In genomic region chr14:60735848-60736547, GRCm38 (mm10) we compare ENCODE assay signal across 9 mouse cellular contexts. TPM values are rescaled to one million over a fixed set of nuclear protein-coding genes. Genes with fewer than 3 reads are reported as not detected.
DNase-seq lines count a peak whose midpoint lies in the region; ATAC-seq lines count a peak whose summit lies in the region.
"Had no signal": no experiment of that assay in that cellular context is flagged by ENCODE, and none has a peak within 500 bp of the region (broad histone marks: within the 10 kb centered on the region; RNA-seq: fewer than 3 reads in every experiment).

No protein-coding gene starts in this region.

- no peak for ATAC-seq in kidney, embryonic 14.5 days (ENCODE audit: low FRiP score, low TSS enrichment)
- no peak for ATAC-seq in embryonic facial prominence, embryonic 11.5 days (replicated peaks; ENCODE audit: insufficient number of reproducible peaks, low FRiP score, low TSS enrichment, low read depth)
- ATAC-seq in intestine, embryonic 16.5 days = no peak
- no peak for ATAC-seq in neural tube, embryonic 12.5 days (ENCODE audit: low FRiP score, low read depth)

- no peak overlapping the region for H3K9ac ChIP-seq in kidney, embryonic 14.5 days (ENCODE audit: low read depth, low read length)
- peak overlapping the region; percentile 5; the same call in 1 of the 2 replicates for H3K9ac ChIP-seq in embryonic facial prominence, embryonic 11.5 days (replicated peaks; ENCODE audit: low read length)
- peak overlapping the region; percentile 39 for H3K9ac ChIP-seq in intestine, embryonic 16.5 days (ENCODE audit: low read depth, low read length)
- H3K9ac ChIP-seq in neural tube, embryonic 12.5 days = no peak overlapping the region

- no peaks in the 10 kb centered on the region for H3K27me3 ChIP-seq in kidney, embryonic 14.5 days (ENCODE audit: control insufficient read depth, insufficient read depth, low read length)
- no peaks in the 10 kb centered on the region for H3K27me3 ChIP-seq in embryonic facial prominence, embryonic 11.5 days (ENCODE audit: control insufficient read depth, insufficient read depth, low read length)
- H3K27me3 ChIP-seq in intestine, embryonic 16.5 days (replicated peaks; ENCODE audit: control insufficient read depth, insufficient read depth, low read length) = no peaks in the 10 kb centered on the region
- H3K27me3 ChIP-seq in neural tube, embryonic 12.5 days (replicated peaks) = no peaks in the 10 kb centered on the region
- H3K27me3 ChIP-seq: Patski had no signal

- H3K4me1 ChIP-seq in kidney, embryonic 14.5 days (ENCODE audit: control insufficient read depth, insufficient read depth, low read length) = peaks cover 41% of the 10 kb centered on the region
- peaks cover 14% of the 10 kb centered on the region for H3K4me1 ChIP-seq in embryonic facial prominence, embryonic 11.5 days (ENCODE audit: control insufficient read depth, insufficient read depth, low read length)
- H3K4me1 ChIP-seq in intestine, embryonic 16.5 days (ENCODE audit: control insufficient read depth, insufficient read depth, low read length) = peaks cover 52% of the 10 kb centered on the region
- peaks cover 28% of the 10 kb centered on the region for H3K4me1 ChIP-seq in neural tube, embryonic 12.5 days

- H3K4me3 ChIP-seq in kidney, embryonic 14.5 days (ENCODE audit: low read length) = no peak overlapping the region
- no peak overlapping the region for H3K4me3 ChIP-seq in embryonic facial prominence, embryonic 11.5 days (ENCODE audit: low read depth, low read length)
- H3K4me3 ChIP-seq in intestine, embryonic 16.5 days (ENCODE audit: low read length) = no peak overlapping the region
- H3K4me3 ChIP-seq in neural tube, embryonic 12.5 days = no peak overlapping the region

- intact Hi-C loops in gastrocnemius, postnatal 14 days (cut with DNase I; ENCODE audit: low total_unique reads) = no loop called here

- no peak overlapping the region for H3K4me2 ChIP-seq in kidney, embryonic 14.5 days (replicated peaks; ENCODE audit: low read depth, low read length)
- no peak overlapping the region for H3K4me2 ChIP-seq in embryonic facial prominence, embryonic 11.5 days (ENCODE audit: low read depth, low read length)
- H3K4me2 ChIP-seq in intestine, embryonic 16.5 days (ENCODE audit: low read depth, low read length) = peak overlapping the region; percentile 31; the same call in 1 of the 2 replicates
- 0 out of 2 replicates have a peak overlapping the region, but pooled peaks have one; percentile 18 for H3K4me2 ChIP-seq in neural tube, embryonic 12.5 days (replicated peaks)

- H3K36me3 ChIP-seq in kidney, embryonic 14.5 days (ENCODE audit: control insufficient read depth, insufficient read depth, low read length) = no peaks in the 10 kb centered on the region
- H3K36me3 ChIP-seq in embryonic facial prominence, embryonic 11.5 days (replicated peaks; ENCODE audit: control insufficient read depth, insufficient read depth, low read depth, low read length) = no peaks in the 10 kb centered on the region
- no peaks in the 10 kb centered on the region for H3K36me3 ChIP-seq in intestine, embryonic 16.5 days (ENCODE audit: control insufficient read depth, insufficient read depth, low read length)
- no peaks in the 10 kb centered on the region for H3K36me3 ChIP-seq in neural tube, embryonic 12.5 days

- 59% methylated on average over 13 of the region's 13 CpGs for whole genome bisulfite sequencing in kidney, embryonic 14.5 days
- WGBS in embryonic facial prominence, embryonic 11.5 days = 58% methylated on average over 13 of the region's 13 CpGs
- 53% methylated on average over 13 of the region's 13 CpGs for WGBS in intestine, embryonic 16.5 days
- WGBS in neural tube, embryonic 12.5 days = 61% methylated on average over 13 of the region's 13 CpGs

- H3K27ac ChIP-seq in kidney, embryonic 14.5 days (ENCODE audit: low read depth, low read length) = peak overlapping the region; percentile 85
- peak overlapping the region; percentile 75; the same call in 1 of the 2 replicates for H3K27ac ChIP-seq in embryonic facial prominence, embryonic 11.5 days (replicated peaks; ENCODE audit: low read depth, low read length)
- H3K27ac ChIP-seq in intestine, embryonic 16.5 days (ENCODE audit: low read length) = peak overlapping the region; percentile 58
- 0 out of 2 replicates have a peak overlapping the region, but pooled peaks have one; percentile 37 for H3K27ac ChIP-seq in neural tube, embryonic 12.5 days

- no peak for DNase-seq in kidney, postnatal 10 days
- DNase-seq in embryonic facial prominence, embryonic 11.5 days (ENCODE audit: low spot score) = no peak
- no peak for DNase-seq in layer of hippocampus, postnatal 10 days (ENCODE audit: low spot score in 2 of 2)
- DNase-seq in gastrocnemius, postnatal 14 days = no peak
- DNase-seq in right cerebral cortex, postnatal 36 days (ENCODE audit: low spot score in 2 of 2) = no peak

- H3K9me3 ChIP-seq in kidney, embryonic 14.5 days (ENCODE audit: control insufficient read depth, low read length) = no peaks in the 10 kb centered on the region
- H3K9me3 ChIP-seq in embryonic facial prominence, embryonic 11.5 days (replicated peaks; ENCODE audit: control insufficient read depth, low read length) = no peaks in the 10 kb centered on the region
- H3K9me3 ChIP-seq in intestine, embryonic 16.5 days (ENCODE audit: control insufficient read depth, low read length) = no peaks in the 10 kb centered on the region
- H3K9me3 ChIP-seq in neural tube, embryonic 12.5 days = no peaks in the 10 kb centered on the region

RNA-seq across cellular contexts. Expression of gene C1qtnf9, which starts 31.9 kb away (rescaled TPM):
- 0.46 TPM in 1 of 2 replicates, not detected in the other for polyA plus RNA-seq in kidney, embryonic 14.5 days (2014; fragmentation: Nextera tagmentation; extraction: Ambion mirVana)
- not detected in 2 replicates for polyA plus RNA-seq in embryonic facial prominence, embryonic 11.5 days (2014; fragmentation: Nextera tagmentation; extraction: Ambion mirVana)
- 1.7 TPM in 2 replicates for polyA plus RNA-seq in intestine, embryonic 16.5 days (2015; fragmentation: Nextera tagmentation; extraction: Ambion mirVana)
- polyA plus RNA-seq in neural tube, embryonic 12.5 days (2016; fragmentation: Nextera tagmentation; extraction: Ambion mirVana) = 0.27 and 0.33 TPM in 2 replicates
- under 1 TPM in 1 of 2 experiments, not detected in 1; 0.18 TPM for total RNA-seq in layer of hippocampus, postnatal 10 days (2021)
- 10 to 100 TPM; 32.0 to 41.9 TPM for total RNA-seq in gastrocnemius, postnatal 14 days (2021)
- polyA plus RNA-seq: Patski had no signal

RNA-seq across cellular contexts. Expression of gene Mipep, which starts 48.4 kb away (rescaled TPM):
- polyA plus RNA-seq in kidney, embryonic 14.5 days (2014; fragmentation: Nextera tagmentation; extraction: Ambion mirVana) = 16.3 and 26.5 TPM in 2 replicates
- polyA plus RNA-seq in embryonic facial prominence, embryonic 11.5 days (2014; fragmentation: Nextera tagmentation; extraction: Ambion mirVana) = 30.9 and 32.4 TPM in 2 replicates
- polyA plus RNA-seq in intestine, embryonic 16.5 days (2015; fragmentation: Nextera tagmentation; extraction: Ambion mirVana) = 20.0 and 21.2 TPM in 2 replicates
- 19.4 and 20.3 TPM in 2 replicates for polyA plus RNA-seq in neural tube, embryonic 12.5 days (2016; fragmentation: Nextera tagmentation; extraction: Ambion mirVana)
- 10 to 100 TPM; 25.9 to 26.8 TPM for total RNA-seq in layer of hippocampus, postnatal 10 days (2021)
- 10 to 100 TPM; 26.2 to 28.4 TPM for total RNA-seq in gastrocnemius, postnatal 14 days (2021)

Comparison
In these comparisons a context has a peak if more than half of its experiments do, and no peak if none do; other contexts are left out.
1. H3K4me2 ChIP-seq: peak in intestine, embryonic 16.5 days (single experiment) and neural tube, embryonic 12.5 days (single experiment); none in kidney, embryonic 14.5 days (single experiment) and embryonic facial prominence, embryonic 11.5 days (single experiment).
2. H3K9ac ChIP-seq: peak in embryonic facial prominence, embryonic 11.5 days (single experiment) and intestine, embryonic 16.5 days (single experiment); none in kidney, embryonic 14.5 days (single experiment) and neural tube, embryonic 12.5 days (single experiment).
3. Peak in every context shown above with its lines, with median percentiles within 50 percentile points of each other: H3K27ac ChIP-seq.